8 mouse cellular contexts compared by ENCODE assay signal in genomic region chr1:195092220-195092720, GRCm38 (mm10). TPM values are rescaled to one million over a fixed set of nuclear protein-coding genes. Genes with fewer than 3 reads are reported as not detected.
DNase-seq lines count a peak whose midpoint lies in the region; ATAC-seq and TF ChIP-seq lines count a peak whose summit lies in the region.

Gene Cd46 (minus strand): TSS chr1:195092249.

- no peak for TF ChIP-seq CTCF in intestine, postnatal 0 days (IDR thresholded peaks at IDR 0.05; ENCODE audit: low read depth)

- H3K4me2 ChIP-seq in intestine, postnatal 0 days (replicated peaks; ENCODE audit: low read depth), result peak within 1 kb of the TSS; percentile 71
- peak within 1 kb of the TSS; percentile 84 for H3K4me2 ChIP-seq in liver, embryonic 12.5 days

- H3K36me3 ChIP-seq in intestine, postnatal 0 days (ENCODE audit: control insufficient read depth, insufficient read depth), result peaks cover under 1% of the 10 kb centered on the region; the same call in 1 of the 2 replicates
- peaks cover 28% of the 10 kb centered on the region for H3K36me3 ChIP-seq in liver, embryonic 12.5 days

- no peaks in the 10 kb centered on the region for H3K27me3 ChIP-seq in intestine, postnatal 0 days (replicated peaks; ENCODE audit: control insufficient read depth, insufficient read depth, low read length)
- no peaks in the 10 kb centered on the region for H3K27me3 ChIP-seq in liver, embryonic 12.5 days (replicated peaks)

- H3K9ac ChIP-seq in intestine, postnatal 0 days (ENCODE audit: low read depth, low read length), result peak within 1 kb of the TSS; percentile 48; the same call in 1 of the 2 replicates
- peak within 1 kb of the TSS; percentile 72 for H3K9ac ChIP-seq in liver, embryonic 12.5 days

- H3K4me3 ChIP-seq in intestine, postnatal 0 days (ENCODE audit: low read depth, low read length), result peak within 1 kb of the TSS; percentile 49
- peak within 1 kb of the TSS; percentile 63 for H3K4me3 ChIP-seq in liver, embryonic 12.5 days

- H3K27ac ChIP-seq in intestine, postnatal 0 days (ENCODE audit: low read depth, low read length), result peak within 1 kb of the TSS; percentile 93
- peak within 1 kb of the TSS; percentile 96 for H3K27ac ChIP-seq in liver, embryonic 12.5 days

- ATAC-seq in intestine, postnatal 0 days, result peak; percentile 98
- ATAC-seq in liver, embryonic 12.5 days, result peak; percentile 97

- H3K4me1 ChIP-seq in intestine, postnatal 0 days (replicated peaks; ENCODE audit: control insufficient read depth, insufficient read depth, low read length), result peaks cover 5% of the 10 kb centered on the region; the same call in 1 of the 2 replicates
- H3K4me1 ChIP-seq in liver, embryonic 12.5 days, result peaks cover 54% of the 10 kb centered on the region

- H3K9me3 ChIP-seq in intestine, postnatal 0 days (ENCODE audit: control insufficient read depth), result no peaks in the 10 kb centered on the region
- no peaks in the 10 kb centered on the region for H3K9me3 ChIP-seq in liver, embryonic 12.5 days (replicated peaks)

- DNase-seq in 416B (ENCODE audit: low read depth), result peak; percentile 80
- DNase-seq in WW6 (ENCODE audit: low read depth, low spot score), result peak; percentile 49
- DNase-seq in embryo, embryonic 11 days, result peak; percentile 88
- peak; percentile 98 for DNase-seq in heart, adult 11 months
- DNase-seq in naive thymus-derived CD4-positive, alpha-beta T cell, adult 2 months (ENCODE audit: low read depth), result peak; percentile 81
- peak; percentile 73 for DNase-seq in testis, postnatal 10 days (ENCODE audit: low spot score)

- 3% methylated on average over 14 of the region's 14 CpGs for WGBS in intestine, postnatal 0 days
- 3% methylated on average over 14 of the region's 14 CpGs for WGBS in liver, embryonic 12.5 days (ENCODE audit: insufficient replicate concordance)

RNA-seq across cellular contexts. Expression of gene Cd46, which starts in this region (rescaled TPM):
- polyA plus RNA-seq in intestine, postnatal 0 days (2015; fragmentation: Nextera tagmentation; extraction: Ambion mirVana), result 0.72 and 1.3 TPM in 2 replicates
- 0.90 and 1.1 TPM in 2 replicates for polyA plus RNA-seq in liver, embryonic 12.5 days (2016; fragmentation: Nextera tagmentation; extraction: Ambion mirVana)

Comparison
In these comparisons a context has a peak if more than half of its experiments do, and no peak if none do; other contexts are left out.
1. Peak in every context shown above with its lines: DNase-seq, ATAC-seq, H3K4me3 ChIP-seq and H3K27ac ChIP-seq.